Mouse (Mus musculus): ENCODE results near the gene Dhrs1.

GRCm38 (mm10) chr14:55711786-55712185, 33.7 kb downstream of the Dhrs1 start:
- TF ChIP-seq CTCF (IDR thresholded peaks at IDR 0.05; ENCODE audit: low read depth) (peak; percentile 28; the same call in 1 of the 2 replicates), EP300 (IDR thresholded peaks at IDR 0.05; ENCODE audit: low read depth) (no peak)
